Mouse (Mus musculus): Measurements from ENCODE around the gene BC034090.

- TF ChIP-seq GATA1 (IDR thresholded peaks at IDR 0.05; ENCODE audit: borderline replicate concordance, low read length): no peak
- TF ChIP-seq FLI1 (IDR thresholded peaks at IDR 0.05; ENCODE audit: low read length): no peak
These were observed 74.3 kb downstream of the BC034090 start for GRCm38 (mm10) chr1:155169935-155170334.

Measured in megakaryocyte, embryonic 14.5 days (primary cell).